Mouse (Mus musculus) left cerebral cortex, adult 9 months (tissue): ENCODE measurements around the gene Flrt1.
A peak's percentile ranks its signal among the peaks of the same experiment; 100 is the strongest.

Experiments
- DNase-seq, 2 experiments: peaks; one replicate each; pipeline ENCODE4 v3.0.0; 2022; ENCODE audit warnings: low spot score in 2 of 2

Gene Flrt1

DNA sequence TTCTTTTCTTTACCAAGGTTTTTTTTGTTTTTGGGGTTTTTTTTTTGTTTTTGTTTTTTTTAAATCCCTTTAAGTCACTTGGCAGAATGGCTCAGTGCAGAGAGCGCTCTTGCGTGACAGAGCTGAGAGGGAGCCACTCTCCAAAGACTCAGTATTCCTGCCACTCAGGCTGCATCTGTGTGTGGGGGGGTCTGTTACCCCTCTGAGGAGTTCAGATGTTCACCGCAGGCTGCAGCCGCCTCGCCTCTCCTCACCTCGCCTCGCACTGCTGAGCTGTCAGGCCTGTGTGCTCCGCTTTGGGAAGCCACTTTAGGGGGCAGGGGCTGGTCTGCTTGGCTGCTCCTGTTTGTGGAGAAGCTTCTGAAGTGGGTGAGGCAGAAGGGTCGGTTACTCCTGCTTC is at the start of gene Flrt1:
TSS of gene Flrt1 (minus strand) at position 186 of the 400 bp plus-strand sequence.
- no peak for DNase-seq

DNA sequence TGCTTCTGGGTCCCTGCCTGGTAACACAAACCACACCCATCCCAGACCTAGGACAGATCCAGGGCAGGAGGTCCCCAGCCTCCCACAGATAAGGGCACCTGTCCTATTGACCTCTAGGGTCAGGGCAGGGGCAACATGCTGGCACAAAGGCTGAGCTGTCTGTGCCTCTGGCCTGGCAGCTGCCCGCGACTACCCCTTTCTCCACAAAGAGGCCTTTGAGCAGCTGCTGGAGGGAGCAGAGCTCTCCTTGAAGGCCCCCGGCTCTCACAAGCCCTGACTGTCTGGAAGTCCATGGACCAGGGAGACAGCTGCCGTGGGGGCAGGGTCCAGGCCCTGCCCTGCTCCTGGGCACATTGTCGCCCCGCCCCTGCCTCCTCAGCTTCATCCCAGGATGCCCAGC is 49.7 kb upstream of the Flrt1 start:
- peak in 1 of 2 experiments; percentile 50 for DNase-seq

DNA sequence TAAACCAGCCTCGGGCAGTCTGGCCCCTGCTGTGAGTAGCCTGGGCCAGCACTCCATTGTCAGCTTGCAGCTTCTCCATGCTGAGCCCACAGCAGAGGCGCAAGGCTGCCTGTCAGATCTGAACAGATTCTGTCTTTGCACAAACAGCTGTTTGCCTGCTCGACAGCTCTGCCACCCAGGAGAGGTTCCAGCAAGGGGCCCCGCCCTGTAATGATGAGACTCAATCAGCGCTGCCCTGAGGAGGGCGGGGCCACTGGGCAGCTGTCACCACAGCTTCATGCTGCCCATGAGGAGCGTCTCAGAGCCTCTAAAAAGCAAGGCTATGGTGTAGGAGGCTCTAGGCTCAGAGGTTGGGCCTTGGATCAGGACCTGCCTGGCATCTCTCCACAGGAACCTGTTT is 47.7 kb upstream of the Flrt1 start:
- DNase-seq = no peak

DNA sequence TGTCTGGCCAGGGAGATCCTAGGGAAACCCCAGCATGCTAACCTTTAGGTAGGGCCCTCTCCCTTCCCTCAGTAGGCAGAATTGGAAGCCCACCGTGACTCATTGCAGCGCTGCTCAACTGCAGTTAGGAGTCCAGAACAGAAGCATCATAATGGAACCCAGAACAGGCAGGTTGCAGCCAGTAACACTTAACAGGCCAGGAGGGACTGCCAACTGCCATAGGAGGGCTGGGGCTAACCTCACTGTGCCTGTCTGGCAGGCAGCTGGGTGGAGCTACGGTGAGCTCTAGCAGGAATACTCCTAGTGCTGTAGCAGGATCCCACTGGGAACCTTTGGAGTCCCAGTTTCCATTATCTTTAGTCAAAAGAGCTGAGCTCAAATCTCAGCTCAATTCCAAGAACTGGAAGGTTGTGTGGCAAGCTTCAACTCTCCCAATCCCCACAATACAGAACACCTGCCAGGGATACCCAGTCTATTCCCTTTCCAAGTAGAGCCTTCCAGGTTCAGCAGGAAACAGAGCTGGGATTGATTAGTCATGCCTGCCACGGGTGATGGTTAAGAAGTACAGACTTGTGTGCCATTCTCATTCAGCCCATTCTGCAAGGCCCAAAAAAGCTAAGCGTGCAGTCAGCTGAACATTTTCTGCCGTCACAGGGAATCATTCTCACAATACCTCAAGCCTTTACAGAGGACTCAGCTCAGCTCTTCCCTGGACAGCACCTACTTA is 46.6 kb upstream of the Flrt1 start:
- DNase-seq = no peak

DNA sequence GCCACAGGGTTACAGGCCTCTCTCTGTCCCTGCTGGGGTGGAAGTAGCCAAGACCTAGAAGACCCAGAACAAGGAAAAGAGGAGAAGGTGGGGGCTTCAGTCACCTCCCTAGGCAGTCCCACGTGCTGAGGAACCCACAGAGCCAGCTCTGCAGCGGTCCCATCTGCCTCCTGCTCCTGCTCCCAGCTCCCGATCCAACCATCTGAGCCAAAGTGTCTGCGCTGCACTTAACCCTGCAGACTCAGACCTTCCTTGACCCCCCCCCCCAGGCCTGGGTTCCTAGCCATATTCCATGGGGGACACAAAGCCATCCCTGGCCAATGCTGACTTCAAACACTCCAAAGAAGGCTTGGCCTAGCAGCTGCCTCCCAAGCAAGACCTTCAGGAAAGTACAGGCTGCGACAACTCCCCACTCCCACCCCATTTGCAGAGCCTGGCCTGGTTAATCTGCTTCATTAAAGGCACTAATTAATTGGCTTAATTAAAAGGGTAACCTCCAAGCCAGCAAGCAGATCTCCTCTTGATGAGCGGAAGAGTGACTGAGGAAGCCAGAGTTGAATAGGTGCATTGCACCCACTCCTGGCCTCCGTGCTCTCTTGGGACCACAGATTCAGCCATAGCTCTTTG is 45.9 kb upstream of the Flrt1 start:
- DNase-seq = no peak

DNA sequence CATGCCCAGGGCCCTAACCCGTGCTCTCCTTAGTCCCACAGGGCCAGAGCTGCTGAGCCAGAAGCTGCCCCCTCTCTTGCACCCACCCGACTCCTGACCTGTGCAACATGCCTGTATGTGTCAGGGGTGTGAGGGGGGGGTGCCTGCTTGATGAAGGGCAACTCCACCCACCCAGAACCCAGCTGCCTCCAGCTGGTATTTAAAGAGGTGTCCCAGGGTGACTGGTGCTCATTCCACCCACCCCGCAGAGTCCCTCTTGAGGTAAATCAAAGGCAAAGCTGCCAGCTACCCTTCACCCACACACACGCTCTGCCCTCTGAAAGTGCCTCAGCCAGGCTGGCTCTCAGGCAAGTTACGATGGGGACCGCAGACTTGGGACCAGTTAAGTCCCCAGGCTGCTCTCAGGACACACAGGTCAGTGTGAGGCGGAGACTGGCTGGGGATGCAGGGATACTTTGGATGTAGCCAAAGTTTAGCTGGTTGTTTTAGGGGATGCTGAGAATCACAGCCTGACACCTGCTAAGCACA is 43.7 kb upstream of the Flrt1 start:
- no peak for DNase-seq

DNA sequence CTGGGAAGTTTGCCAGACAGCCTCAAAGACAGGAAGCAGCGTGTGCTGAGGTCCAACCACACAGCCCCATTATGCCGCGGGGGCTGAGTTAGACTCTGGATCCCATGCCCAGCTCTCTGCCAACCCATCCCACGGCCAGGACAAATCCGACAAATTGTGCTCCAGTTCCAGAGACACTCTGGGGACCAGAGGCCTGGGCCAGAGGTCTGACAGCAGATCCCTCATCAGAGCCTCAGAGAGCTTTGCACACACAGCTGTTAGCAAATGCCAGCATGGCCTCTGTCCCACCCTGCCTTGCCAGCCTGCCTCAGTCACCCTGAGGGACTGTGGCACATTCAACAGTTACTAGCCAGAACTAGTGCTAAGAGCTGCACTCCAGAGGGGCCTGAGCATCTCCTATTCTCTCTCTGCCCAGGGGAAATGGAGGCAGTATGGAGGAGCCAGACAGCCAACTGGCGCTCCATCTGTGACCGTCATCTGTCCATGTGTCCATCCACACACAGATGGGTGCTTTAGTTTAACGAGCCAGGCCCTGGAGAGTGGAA is 43.1 kb upstream of the Flrt1 start:
- DNase-seq = peak in 1 of 2 experiments; percentile 57

DNA sequence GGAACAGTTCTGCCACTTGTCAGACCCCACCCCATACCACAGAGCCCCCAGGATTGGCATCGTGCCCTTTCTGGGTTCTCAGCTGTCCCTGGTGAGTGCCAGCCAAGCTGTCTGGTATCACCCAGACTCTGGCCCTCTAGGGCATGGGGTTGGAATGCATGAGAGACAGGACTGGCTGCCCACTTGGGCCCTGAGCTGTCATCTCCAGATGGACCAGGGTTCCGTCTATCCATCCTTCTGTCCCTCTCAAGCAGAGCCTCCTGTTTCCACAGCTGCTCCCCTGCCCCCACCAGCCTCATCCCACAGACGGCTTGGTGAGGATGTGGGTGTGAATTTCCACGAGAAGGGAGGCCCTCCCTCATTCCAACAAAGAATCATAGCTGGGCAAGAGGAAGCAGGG is 42.6 kb upstream of the Flrt1 start:
- peak in 1 of 2 experiments; percentile 67 for DNase-seq

DNA sequence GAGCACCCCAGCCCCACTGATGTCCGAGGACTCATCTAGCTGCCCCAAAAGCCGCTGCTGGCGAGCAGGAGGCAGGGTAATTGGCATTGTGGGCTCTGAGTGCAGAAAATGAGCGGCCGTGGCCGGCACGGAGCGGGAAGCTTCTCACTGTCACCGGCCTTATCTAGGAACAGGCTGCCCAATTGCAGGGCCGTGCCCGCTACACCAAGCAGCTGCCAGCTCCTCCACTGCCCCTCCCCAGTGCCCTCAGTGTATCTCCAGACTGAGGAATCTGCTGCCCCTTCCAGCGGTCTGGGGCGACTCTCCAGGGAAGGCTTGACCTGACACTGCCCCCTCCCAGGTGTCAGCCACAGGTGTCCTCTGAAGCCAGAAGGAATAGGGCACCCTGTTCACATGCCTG is 40.8 kb upstream of the Flrt1 start:
- DNase-seq = no peak

DNA sequence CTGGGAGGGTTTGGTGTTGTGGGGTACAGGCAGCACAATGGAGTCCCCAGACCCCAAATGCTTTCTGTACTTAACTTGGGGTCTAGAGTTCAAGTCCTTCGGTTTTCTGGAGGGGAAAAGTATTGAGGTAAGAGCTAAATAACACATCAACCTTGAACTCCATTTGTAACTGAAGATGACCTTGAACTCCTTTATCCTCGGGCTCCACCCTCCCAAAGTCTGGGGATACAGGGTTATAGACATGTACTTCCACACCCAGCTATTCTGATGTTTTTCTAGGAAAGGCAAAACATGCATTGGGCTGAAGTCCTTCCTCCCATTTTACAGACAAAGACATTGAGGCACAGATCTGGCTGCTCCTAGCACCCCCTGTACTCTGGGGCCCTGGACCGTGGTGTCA is 38.9 kb upstream of the Flrt1 start:
- no peak for DNase-seq

DNA sequence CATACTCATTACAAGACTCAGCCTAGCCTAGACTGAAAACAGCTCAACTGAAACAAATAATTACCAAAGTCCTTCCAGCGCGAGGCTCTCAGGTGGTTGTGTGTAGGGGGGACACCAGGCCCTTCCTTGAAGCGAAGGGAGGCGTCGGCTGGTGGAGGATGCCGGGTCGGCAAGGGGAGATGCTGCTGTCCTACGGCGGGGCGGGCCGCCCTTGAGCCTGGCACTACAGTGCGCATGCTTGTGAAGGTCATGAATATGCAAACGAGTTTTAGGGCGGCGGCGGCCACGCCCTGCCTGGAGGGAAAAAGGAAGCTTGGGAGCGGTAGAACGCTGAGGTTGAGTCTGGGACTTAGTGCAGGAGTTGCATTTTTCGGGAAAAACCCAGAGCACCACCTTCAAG is 38.3 kb upstream of the Flrt1 start:
- DNase-seq = peak in 1 of 2 experiments; percentile 77

DNA sequence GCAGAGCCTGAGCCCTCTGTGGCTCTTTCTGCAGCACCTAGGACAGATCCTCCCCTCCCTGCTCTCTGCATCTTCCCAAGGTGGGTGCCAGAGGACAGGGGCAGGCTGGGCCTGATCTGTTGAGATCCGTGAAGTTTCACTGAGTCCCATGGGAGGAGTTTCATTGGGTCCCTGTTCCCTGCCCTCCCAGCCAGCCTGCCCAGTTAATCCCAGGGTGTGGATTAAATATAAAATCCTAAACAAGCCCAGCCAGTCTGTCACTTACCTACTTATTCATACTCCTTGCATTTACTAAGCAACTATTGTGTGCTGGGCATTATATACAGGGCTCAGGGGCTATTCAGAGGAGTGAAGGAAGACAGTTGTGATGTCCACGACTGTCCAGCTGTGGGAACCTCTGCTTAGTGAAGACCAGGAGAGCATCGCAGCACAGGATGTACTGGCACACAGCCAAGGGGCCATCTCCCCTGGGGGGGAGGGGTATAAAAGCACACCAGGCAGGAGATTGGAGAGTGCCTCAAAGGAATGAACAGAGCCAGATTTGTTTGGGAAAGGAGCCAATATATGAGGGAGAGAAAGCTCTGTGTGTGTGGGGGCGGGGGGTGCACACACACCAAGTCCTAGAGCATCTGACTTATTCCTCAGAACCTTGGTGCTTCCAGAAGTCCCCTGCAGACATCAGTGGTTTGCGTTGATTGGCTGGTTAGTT is 36.8 kb upstream of the Flrt1 start:
- no peak for DNase-seq

DNA sequence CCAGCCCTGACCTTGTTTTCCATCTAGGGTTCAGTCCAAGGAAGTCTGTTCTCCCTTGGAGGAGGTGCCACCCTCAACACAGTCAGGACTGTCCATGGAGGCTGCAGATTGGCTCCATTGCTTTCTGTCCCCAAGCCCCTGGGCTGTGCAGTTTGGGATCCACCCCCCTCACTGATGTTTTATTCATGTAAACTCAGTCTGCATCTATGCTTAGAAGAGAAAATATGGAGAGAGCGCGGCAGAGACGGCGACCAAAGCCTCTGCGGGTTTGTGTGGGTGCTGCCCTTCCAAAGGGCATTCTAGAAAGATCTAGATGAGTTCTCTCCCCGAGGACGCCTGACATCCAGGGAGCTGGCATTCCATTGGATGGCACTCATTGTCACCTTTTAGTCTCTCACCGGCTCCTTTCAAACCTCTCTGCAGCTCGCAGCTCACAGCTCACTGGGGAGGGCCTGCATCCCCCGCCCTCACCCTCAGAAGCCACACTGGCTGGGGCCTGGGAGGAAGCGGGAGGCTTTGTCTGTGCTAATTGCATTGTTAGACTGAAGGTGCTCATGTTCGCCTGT is 35.4 kb upstream of the Flrt1 start:
- DNase-seq = peak in 1 of 2 experiments; percentile 58

DNA sequence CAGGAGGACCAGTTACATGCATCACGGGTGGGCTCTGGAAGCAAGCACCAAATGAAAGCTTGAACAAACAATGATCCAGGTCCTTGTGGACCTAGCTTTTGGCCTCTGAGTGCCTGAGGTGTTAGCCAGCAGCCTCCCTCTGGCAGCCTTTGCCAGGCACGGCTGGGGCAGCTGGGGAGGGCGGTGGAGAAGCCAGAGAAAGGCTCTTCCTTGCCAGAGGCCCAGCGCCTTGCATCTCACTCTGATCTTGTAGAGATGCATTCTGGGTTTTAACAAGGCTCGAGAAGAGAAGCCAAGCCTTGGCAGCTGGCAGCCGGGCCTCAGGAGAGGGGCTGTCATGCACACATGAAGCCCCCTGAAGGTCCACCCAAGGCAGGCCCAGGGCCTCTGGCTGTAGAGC is 34.8 kb upstream of the Flrt1 start:
- no peak for DNase-seq

DNA sequence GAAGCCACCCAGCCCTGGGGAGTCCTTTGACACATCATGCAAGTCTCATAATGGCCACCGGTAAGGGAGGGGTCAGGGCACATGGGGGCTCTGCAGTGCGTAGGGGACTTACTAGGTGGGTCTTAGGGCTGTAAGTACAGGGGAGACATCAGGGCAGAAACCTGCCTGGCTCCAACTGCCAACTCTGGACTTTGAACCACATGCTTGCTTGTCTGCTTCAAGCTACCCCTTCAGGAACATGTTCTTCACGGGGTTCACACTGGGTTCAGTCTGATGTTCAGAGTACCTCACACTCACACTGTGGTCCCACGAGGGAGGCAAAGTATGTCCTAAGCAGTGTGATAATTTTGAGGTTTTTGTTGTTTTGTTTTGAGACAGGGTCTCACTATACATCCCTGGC is 33.8 kb upstream of the Flrt1 start:
- DNase-seq = no peak

DNA sequence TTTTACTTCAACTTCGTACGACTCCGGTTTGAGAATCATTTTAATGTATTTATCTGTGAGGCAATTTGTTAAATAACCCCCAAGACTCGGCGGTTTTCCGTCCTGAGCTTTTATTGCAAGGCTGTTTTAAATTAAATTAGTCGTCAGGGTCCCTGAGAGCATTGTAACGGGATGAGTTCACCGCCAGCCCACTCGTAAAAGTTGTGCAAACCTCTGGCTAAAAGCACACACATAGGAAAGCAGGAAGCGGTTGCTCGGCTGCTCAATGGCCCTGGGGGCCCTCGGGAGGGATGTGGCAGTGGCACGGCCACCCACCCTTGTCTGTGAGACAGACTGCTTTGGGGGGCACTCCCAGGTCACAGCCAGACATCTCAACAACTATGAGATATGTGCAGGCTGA is 32.8 kb upstream of the Flrt1 start:
- DNase-seq = no peak

DNA sequence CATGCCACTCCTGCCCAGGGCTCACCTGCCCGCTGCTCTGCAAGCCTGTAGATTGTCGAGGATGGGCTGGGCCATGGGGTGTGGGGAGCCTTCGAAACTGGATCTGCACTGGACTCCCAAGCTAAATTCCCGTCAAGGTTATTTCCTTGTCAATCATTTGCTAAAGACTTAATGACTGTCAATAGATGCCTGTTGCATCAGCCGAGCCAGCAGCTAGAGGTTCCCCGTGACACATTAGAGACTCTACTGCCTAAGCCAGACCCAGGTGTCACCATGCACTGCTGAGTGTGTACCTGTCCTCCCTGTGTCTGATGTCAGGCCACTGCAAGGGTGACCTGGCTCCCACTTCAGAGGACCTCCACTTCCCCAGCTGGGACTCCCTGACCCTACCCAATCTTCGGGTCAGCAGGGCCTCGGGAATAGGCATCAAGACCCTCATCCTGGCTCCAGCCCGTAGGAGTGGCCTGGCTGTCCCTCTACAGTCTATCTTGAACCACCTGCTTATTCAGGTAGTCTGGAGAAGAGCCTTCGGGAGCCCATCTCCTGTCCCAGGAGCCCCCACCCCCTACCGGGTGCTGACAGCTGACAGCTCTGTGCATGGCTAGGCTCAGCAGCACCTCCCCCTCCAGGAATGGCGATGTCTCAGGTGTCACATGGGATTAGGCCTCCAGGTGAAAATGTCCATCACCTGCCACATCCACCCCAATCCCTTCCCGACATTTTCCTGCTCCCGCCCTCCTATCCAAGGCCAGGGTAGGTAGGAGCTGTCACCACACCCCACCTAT is 31.4 kb upstream of the Flrt1 start:
- DNase-seq = no peak

DNA sequence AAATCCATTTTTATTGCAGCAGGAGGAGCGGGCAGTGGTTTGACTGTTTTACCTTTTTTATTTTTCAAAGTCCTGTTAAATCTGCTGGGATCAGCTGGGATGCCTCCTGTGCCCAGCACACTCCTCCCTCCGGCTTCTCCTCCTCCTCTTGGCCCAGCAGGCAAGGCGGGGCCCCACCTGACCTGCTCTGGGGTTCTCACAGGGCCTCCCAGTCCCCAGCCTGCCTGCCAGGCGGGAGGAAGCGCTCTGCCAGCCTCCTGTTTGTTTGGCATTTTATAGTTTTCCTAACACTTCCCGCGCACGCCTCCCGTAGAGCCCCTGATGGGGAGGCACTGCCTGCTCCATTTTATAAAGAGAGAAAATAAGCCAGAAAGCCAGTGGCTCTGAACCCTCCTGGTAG is 30.5 kb upstream of the Flrt1 start:
- DNase-seq = peak in 1 of 2 experiments; percentile 50

DNA sequence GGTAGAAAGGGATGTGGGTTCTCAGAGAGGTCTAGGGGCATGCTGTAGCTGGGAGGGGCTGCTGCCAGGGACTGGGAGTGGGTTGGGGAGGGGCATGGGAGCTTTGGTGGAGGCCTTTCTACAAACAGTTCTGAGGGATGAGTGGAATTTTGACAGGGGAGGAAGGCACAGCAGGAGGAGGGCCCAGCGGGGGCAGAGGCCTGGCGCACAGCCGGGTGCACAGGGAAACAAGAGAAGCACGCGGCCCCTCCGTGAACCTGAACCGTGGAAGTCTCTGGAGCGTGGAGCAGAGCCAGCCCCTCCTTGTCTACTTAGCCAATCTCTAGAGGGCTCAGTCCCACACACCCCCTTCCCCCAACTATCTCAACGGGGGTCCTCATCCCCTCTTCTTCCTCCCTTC is 30.0 kb upstream of the Flrt1 start:
- DNase-seq = no peak

DNA sequence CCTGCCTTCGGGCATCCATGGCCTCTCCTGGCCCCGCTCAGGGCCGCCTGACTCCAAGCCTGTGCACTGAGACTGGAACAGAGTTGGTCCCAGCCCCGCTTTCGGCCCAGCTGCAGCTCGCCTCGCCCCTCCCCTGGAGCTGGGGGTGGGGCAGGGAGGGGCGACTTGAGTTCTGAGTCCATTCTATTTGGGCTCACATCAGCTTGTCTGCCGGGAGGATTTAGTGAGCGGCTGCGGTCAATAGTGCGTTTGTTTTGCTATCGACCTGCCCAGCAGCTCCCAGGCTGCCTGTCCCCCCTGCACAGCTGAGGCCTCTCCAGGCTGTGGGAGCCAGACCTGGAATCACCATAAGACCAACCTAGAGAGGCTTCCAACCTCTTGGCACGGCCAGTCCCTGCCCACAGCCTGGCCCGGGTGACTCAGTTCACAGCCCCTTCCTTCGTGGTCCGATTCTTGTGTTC is 29.1 kb upstream of the Flrt1 start:
- DNase-seq = no peak

DNA sequence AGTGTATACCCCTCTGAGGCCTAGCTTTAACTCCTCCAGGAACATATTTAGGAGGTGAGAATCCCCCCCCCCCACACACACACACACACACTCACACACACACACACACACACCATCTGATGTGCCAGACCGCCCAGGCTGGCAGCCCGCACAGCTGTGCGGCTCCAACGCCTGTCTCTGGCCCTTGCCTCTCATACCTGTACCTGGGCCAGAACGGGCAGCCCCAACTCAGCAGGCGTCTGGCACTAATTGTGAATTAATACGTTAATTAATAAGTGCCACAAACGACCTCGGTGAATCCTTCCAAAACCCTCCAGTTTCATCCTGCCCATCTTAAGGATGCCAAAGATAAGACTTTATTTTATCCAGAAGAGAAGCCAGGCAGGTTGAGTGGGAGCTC is 27.9 kb upstream of the Flrt1 start:
- no peak for DNase-seq
